Mouse (Mus musculus): ENCODE results near the gene Bach2. TPM values are rescaled to one million over a fixed set of nuclear protein-coding genes. Genes with fewer than 3 reads are reported as not detected.
A peak's percentile ranks its signal among the peaks of the same experiment; 100 is the strongest.

Bach2 gene
- total and polyA plus RNA-seq, 2 experiments from 2014 or later: 2.1 to 2.4 TPM

- no peaks in the 10 kb centered on the region for H3K9me3 ChIP-seq (replicated peaks; ENCODE audit: control insufficient read depth, low read length)
- 65% methylated on average over 12 of the region's 12 CpGs for WGBS
- no peaks in the 10 kb centered on the region for H3K36me3 ChIP-seq (replicated peaks; ENCODE audit: control insufficient read depth, insufficient read depth, low read length)
- H3K9ac ChIP-seq (replicated peaks; ENCODE audit: low read depth, low read length): no peak overlapping the region
- H3K4me2 ChIP-seq (ENCODE audit: low read depth, low read length): no peak overlapping the region
- no peak for ATAC-seq (ENCODE audit: insufficient read depth, low read depth)
- no peak overlapping the region for H3K4me3 ChIP-seq (ENCODE audit: low read depth, low read length)
- DNase-seq (ENCODE audit: low spot score): no peak
- TF ChIP-seq EP300 (IDR thresholded peaks at IDR 0.05; ENCODE audit: low read depth): no peak
- TF ChIP-seq CTCF (IDR thresholded peaks at IDR 0.05; ENCODE audit: low read depth): no peak
- H3K27me3 ChIP-seq (ENCODE audit: control insufficient read depth, insufficient read depth, low read length): no peaks in the 10 kb centered on the region
- H3K27ac ChIP-seq (ENCODE audit: low read depth): peak overlapping the region; percentile 79
- peaks cover 18% of the 10 kb centered on the region for H3K4me1 ChIP-seq (ENCODE audit: control insufficient read depth, insufficient read depth)
These were observed 119.5 kb downstream of the Bach2 start for GRCm38 (mm10) chr4:32357996-32358600.

- peak overlapping the region; percentile 33; the same call in 1 of the 2 replicates for H3K9ac ChIP-seq (replicated peaks; ENCODE audit: low read depth, low read length)
- H3K4me2 ChIP-seq (ENCODE audit: low read depth, low read length): peak overlapping the region; percentile 30; the same call in 1 of the 2 replicates
- DNase-seq (ENCODE audit: low spot score) (peak; percentile 48), ATAC-seq (ENCODE audit: insufficient read depth, low read depth) (peak; percentile 65)
- no peaks in the 10 kb centered on the region for H3K36me3 ChIP-seq (replicated peaks; ENCODE audit: control insufficient read depth, insufficient read depth, low read length)
- no peaks in the 10 kb centered on the region for H3K9me3 ChIP-seq (replicated peaks; ENCODE audit: control insufficient read depth, low read length)
- WGBS: 52% methylated on average over 12 of the region's 12 CpGs
- H3K4me3 ChIP-seq (ENCODE audit: low read depth, low read length): no peak overlapping the region; the same call in 1 of the 2 replicates
- TF ChIP-seq EP300 (IDR thresholded peaks at IDR 0.05; ENCODE audit: low read depth): no peak
- TF ChIP-seq CTCF (IDR thresholded peaks at IDR 0.05; ENCODE audit: low read depth): no peak
- H3K27ac ChIP-seq (ENCODE audit: low read depth): peak overlapping the region; percentile 79
- H3K27me3 ChIP-seq (ENCODE audit: control insufficient read depth, insufficient read depth, low read length): no peaks in the 10 kb centered on the region
- peaks cover 25% of the 10 kb centered on the region for H3K4me1 ChIP-seq (ENCODE audit: control insufficient read depth, insufficient read depth)
These were observed 120.2 kb downstream of the Bach2 start for GRCm38 (mm10) chr4:32358602-32359464.

GRCm38 (mm10) chr4:32359634-32360033 is 121.0 kb downstream of the Bach2 start:
- no peak for ATAC-seq (ENCODE audit: insufficient read depth, low read depth)
- 59% methylated on average over 3 of the region's 3 CpGs for WGBS
- Histone ChIP-seq H3K9me3 (replicated peaks; ENCODE audit: control insufficient read depth, low read length) (no peaks in the 10 kb centered on the region), H3K4me2 (ENCODE audit: low read depth, low read length) (no peak overlapping the region), H3K4me3 (ENCODE audit: low read depth, low read length) (no peak overlapping the region), H3K9ac (replicated peaks; ENCODE audit: low read depth, low read length) (no peak overlapping the region), H3K36me3 (replicated peaks; ENCODE audit: control insufficient read depth, insufficient read depth, low read length) (no peaks in the 10 kb centered on the region), H3K4me1 (ENCODE audit: control insufficient read depth, insufficient read depth) (peaks cover 30% of the 10 kb centered on the region), H3K27ac (ENCODE audit: low read depth) (peak overlapping the region; percentile 79), H3K27me3 (ENCODE audit: control insufficient read depth, insufficient read depth, low read length) (no peaks in the 10 kb centered on the region)
- no peak for DNase-seq (ENCODE audit: low spot score)
- TF ChIP-seq CTCF (IDR thresholded peaks at IDR 0.05; ENCODE audit: low read depth) (no peak), EP300 (IDR thresholded peaks at IDR 0.05; ENCODE audit: low read depth) (no peak)

- H3K4me2 ChIP-seq (ENCODE audit: low read depth, low read length): no peak overlapping the region
- H3K36me3 ChIP-seq (replicated peaks; ENCODE audit: control insufficient read depth, insufficient read depth, low read length): no peaks in the 10 kb centered on the region
- DNase-seq (ENCODE audit: low spot score): no peak
- TF ChIP-seq CTCF (IDR thresholded peaks at IDR 0.05; ENCODE audit: low read depth): no peak
- TF ChIP-seq EP300 (IDR thresholded peaks at IDR 0.05; ENCODE audit: low read depth): no peak
- H3K27ac ChIP-seq (ENCODE audit: low read depth): no peak overlapping the region
- H3K4me1 ChIP-seq (ENCODE audit: control insufficient read depth, insufficient read depth): peaks cover 30% of the 10 kb centered on the region
- H3K9ac ChIP-seq (replicated peaks; ENCODE audit: low read depth, low read length): no peak overlapping the region
- WGBS: 90% methylated on average over 5 of the region's 5 CpGs
- H3K4me3 ChIP-seq (ENCODE audit: low read depth, low read length): no peak overlapping the region
- H3K27me3 ChIP-seq (ENCODE audit: control insufficient read depth, insufficient read depth, low read length): no peaks in the 10 kb centered on the region
- ATAC-seq (ENCODE audit: insufficient read depth, low read depth): no peak
- no peaks in the 10 kb centered on the region for H3K9me3 ChIP-seq (replicated peaks; ENCODE audit: control insufficient read depth, low read length)
These were observed 121.9 kb downstream of the Bach2 start for GRCm38 (mm10) chr4:32360496-32360895.

- no peaks in the 10 kb centered on the region for H3K36me3 ChIP-seq (replicated peaks; ENCODE audit: control insufficient read depth, insufficient read depth, low read length)
- ATAC-seq (ENCODE audit: insufficient read depth, low read depth): peak; percentile 18
- no peak overlapping the region for H3K4me3 ChIP-seq (ENCODE audit: low read depth, low read length)
- H3K9ac ChIP-seq (replicated peaks; ENCODE audit: low read depth, low read length): 0 out of 2 replicates have a peak overlapping the region, but pooled peaks have one; percentile 9
- no peaks in the 10 kb centered on the region for H3K27me3 ChIP-seq (ENCODE audit: control insufficient read depth, insufficient read depth, low read length)
- WGBS: 11% methylated on average over 14 of the region's 14 CpGs
- H3K4me1 ChIP-seq (ENCODE audit: control insufficient read depth, insufficient read depth): peaks cover 26% of the 10 kb centered on the region
- H3K4me2 ChIP-seq (ENCODE audit: low read depth, low read length): peak overlapping the region; percentile 42
- no peaks in the 10 kb centered on the region for H3K9me3 ChIP-seq (replicated peaks; ENCODE audit: control insufficient read depth, low read length)
- TF ChIP-seq CTCF (IDR thresholded peaks at IDR 0.05; ENCODE audit: low read depth) (no peak), EP300 (IDR thresholded peaks at IDR 0.05; ENCODE audit: low read depth) (peak; percentile 58)
- peak overlapping the region; percentile 61 for H3K27ac ChIP-seq (ENCODE audit: low read depth)
- peak; percentile 61 for DNase-seq (ENCODE audit: low spot score)
These were observed 124.9 kb downstream of the Bach2 start for GRCm38 (mm10) chr4:32363488-32363984.

Measured in heart, postnatal 0 days (tissue).